Mouse (Mus musculus): ENCODE results near the gene Clec16a.

Gene Clec16a

GRCm38 (mm10) chr16:10715632-10716031 lies 170.5 kb downstream of the Clec16a start:
- no peaks in the 10 kb centered on the region for H3K27me3 ChIP-seq (ENCODE audit: insufficient read depth, low read length)
- H3K4me3 ChIP-seq (replicated peaks; ENCODE audit: low read length): no peak overlapping the region
- H3K36me3 ChIP-seq (ENCODE audit: insufficient read depth, low read length): peaks cover 8% of the 10 kb centered on the region; the same call in 1 of the 2 replicates
- H3K9me3 ChIP-seq (ENCODE audit: low read length): no peaks in the 10 kb centered on the region
- H3K4me1 ChIP-seq (replicated peaks; ENCODE audit: low read depth, low read length): peaks cover 10% of the 10 kb centered on the region; the same call in 1 of the 2 replicates
- TF ChIP-seq NANOG (IDR thresholded peaks at IDR 0.05; ENCODE audit: borderline replicate concordance, low read length) (no peak), CTCF (conservative IDR thresholded peaks at IDR 0.05; ENCODE audit: low read length) (no peak), POU5F1 (IDR thresholded peaks at IDR 0.05; ENCODE audit: borderline replicate concordance, low read length) (no peak)

- no peaks in the 10 kb centered on the region for H3K27me3 ChIP-seq (ENCODE audit: insufficient read depth, low read length)
Measured at GRCm38 (mm10) chr16:10716696-10717095, 171.6 kb downstream of the Clec16a start.

DNA sequence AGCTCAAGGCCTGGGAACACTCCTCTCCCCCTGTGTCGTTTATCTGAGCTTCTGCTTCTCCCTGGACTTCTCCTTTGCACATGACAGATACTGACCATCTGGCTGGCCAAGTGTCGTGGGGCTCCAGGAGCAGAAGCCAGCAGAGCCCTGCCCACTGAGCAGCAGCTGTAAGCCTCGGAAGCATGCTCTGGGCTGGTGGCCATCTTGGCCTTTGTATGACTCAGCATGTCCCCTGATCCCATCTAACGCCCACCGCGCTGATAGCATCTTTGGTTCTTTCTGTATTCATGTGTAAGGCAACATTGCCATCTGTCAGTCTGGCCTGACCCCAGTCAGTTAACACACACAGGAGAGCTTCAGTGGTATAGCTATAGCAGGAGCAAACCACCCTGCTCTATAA lies 174.8 kb downstream of the Clec16a start:
- Histone ChIP-seq H3K4me3 (replicated peaks; ENCODE audit: low read length) (no peak overlapping the region), H3K4me1 (replicated peaks; ENCODE audit: low read depth, low read length) (peaks cover 32% of the 10 kb centered on the region), H3K9me3 (ENCODE audit: low read length) (no peaks in the 10 kb centered on the region), H3K27me3 (ENCODE audit: insufficient read depth, low read length) (no peaks in the 10 kb centered on the region), H3K36me3 (ENCODE audit: insufficient read depth, low read length) (no peaks in the 10 kb centered on the region)
- TF ChIP-seq NANOG (IDR thresholded peaks at IDR 0.05; ENCODE audit: borderline replicate concordance, low read length) (no peak), POU5F1 (IDR thresholded peaks at IDR 0.05; ENCODE audit: borderline replicate concordance, low read length) (no peak), CTCF (conservative IDR thresholded peaks at IDR 0.05; ENCODE audit: low read length) (no peak)

More at GRCm38 (mm10) chr16:10716696-10717095, 171.6 kb downstream of the Clec16a start:
- peaks cover 13% of the 10 kb centered on the region; the same call in 1 of the 2 replicates for H3K4me1 ChIP-seq (replicated peaks; ENCODE audit: low read depth, low read length)
- H3K4me3 ChIP-seq (replicated peaks; ENCODE audit: low read length): no peak overlapping the region
- no peak for TF ChIP-seq POU5F1 (IDR thresholded peaks at IDR 0.05; ENCODE audit: borderline replicate concordance, low read length)
- no peak for TF ChIP-seq CTCF (conservative IDR thresholded peaks at IDR 0.05; ENCODE audit: low read length)
- no peak for TF ChIP-seq NANOG (IDR thresholded peaks at IDR 0.05; ENCODE audit: borderline replicate concordance, low read length)
- peaks cover 8% of the 10 kb centered on the region; the same call in 1 of the 2 replicates for H3K36me3 ChIP-seq (ENCODE audit: insufficient read depth, low read length)
- no peaks in the 10 kb centered on the region for H3K9me3 ChIP-seq (ENCODE audit: low read length)

DNA sequence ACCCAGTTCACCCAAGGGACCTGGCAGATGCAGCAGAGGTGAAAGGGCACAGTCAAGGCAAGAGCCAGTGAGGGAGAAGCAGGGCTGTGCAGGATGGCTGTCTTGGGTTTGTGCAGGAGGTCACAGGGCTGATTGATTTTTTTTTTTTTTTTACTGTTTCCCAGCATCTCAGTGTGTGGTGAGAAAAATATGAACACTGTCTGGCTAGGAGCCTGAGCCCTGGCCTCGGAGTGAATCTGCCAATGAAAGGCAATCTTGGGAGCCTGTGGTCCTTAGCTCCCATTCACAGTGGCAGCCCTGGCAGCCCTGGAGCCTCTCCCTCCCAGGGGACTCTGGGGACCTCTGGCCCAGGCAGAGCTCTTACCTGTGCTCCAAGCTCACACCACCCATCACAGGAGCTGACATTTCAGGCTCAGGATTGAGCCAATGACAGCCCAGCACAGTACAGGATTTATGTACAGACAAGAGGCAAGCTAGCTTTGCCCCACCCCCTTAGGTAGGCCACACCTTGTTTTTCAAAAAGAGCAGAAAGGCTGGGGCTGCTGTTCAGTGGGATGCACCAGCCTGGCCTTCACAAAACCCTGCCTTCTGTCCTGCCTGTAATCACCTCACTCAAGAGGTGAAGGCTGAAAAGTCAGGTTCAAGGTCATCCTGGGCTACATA lies 177.9 kb downstream of the Clec16a start:
- peaks cover 32% of the 10 kb centered on the region for H3K4me1 ChIP-seq (replicated peaks; ENCODE audit: low read depth, low read length)
- no peak overlapping the region for H3K4me3 ChIP-seq (replicated peaks; ENCODE audit: low read length)
- H3K36me3 ChIP-seq (ENCODE audit: insufficient read depth, low read length): no peaks in the 10 kb centered on the region
- no peaks in the 10 kb centered on the region for H3K9me3 ChIP-seq (ENCODE audit: low read length)
- TF ChIP-seq NANOG (IDR thresholded peaks at IDR 0.05; ENCODE audit: borderline replicate concordance, low read length) (no peak), POU5F1 (IDR thresholded peaks at IDR 0.05; ENCODE audit: borderline replicate concordance, low read length) (no peak), CTCF (conservative IDR thresholded peaks at IDR 0.05; ENCODE audit: low read length) (no peak)
- no peaks in the 10 kb centered on the region for H3K27me3 ChIP-seq (ENCODE audit: insufficient read depth, low read length)

DNA sequence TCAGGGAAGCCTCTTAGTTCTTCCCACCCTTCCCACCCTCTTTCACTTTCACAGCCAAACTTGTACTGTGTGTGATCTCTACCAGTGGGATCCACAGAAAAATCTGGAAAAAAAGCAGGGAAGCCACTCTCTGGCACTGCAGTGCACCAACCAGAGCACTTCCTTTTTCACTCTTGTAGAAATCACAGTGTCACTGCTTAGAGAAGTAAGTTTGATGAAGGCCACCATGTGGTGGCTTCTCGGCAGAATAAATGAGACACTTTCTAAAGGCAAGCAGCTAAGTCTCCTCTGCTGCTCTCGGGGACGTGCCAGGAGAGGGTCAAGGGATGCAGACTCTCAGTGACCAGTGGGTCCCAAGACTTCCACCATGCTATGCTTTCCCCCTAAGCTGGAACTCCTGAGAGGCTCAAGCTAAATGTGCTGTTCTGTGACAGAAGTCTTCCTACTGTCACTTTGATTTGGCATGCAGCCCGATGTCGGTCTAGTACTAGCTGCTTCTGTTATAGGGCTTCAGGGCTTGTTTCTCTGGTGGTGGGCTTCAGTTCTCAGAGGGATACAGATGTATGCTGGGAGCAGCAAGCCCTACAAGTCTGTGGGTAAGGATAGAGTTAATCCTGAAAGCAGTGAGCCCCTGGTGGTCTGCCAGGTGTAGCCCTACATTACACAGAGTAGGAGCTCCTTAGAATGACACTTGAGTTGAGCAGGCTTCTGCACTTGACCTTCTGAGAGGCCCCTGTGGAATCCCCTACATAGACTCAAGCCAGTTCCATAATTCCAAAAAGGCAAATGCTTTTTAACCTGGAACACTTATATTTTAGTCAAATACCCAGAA lies 178.9 kb downstream of the Clec16a start:
- Histone ChIP-seq H3K9me3 (ENCODE audit: low read length) (no peaks in the 10 kb centered on the region), H3K4me3 (replicated peaks; ENCODE audit: low read length) (no peak overlapping the region), H3K36me3 (ENCODE audit: insufficient read depth, low read length) (no peaks in the 10 kb centered on the region), H3K27me3 (ENCODE audit: insufficient read depth, low read length) (no peaks in the 10 kb centered on the region), H3K4me1 (replicated peaks; ENCODE audit: low read depth, low read length) (peaks cover 32% of the 10 kb centered on the region)
- TF ChIP-seq NANOG (IDR thresholded peaks at IDR 0.05; ENCODE audit: borderline replicate concordance, low read length): no peak
- TF ChIP-seq POU5F1 (IDR thresholded peaks at IDR 0.05; ENCODE audit: borderline replicate concordance, low read length): no peak
- TF ChIP-seq CTCF (conservative IDR thresholded peaks at IDR 0.05; ENCODE audit: low read length): no peak

GRCm38 (mm10) chr16:10725156-10725555 lies 180.0 kb downstream of the Clec16a start:
- TF ChIP-seq NANOG (IDR thresholded peaks at IDR 0.05; ENCODE audit: borderline replicate concordance, low read length) (no peak), CTCF (conservative IDR thresholded peaks at IDR 0.05; ENCODE audit: low read length) (peak; percentile 64)

DNA sequence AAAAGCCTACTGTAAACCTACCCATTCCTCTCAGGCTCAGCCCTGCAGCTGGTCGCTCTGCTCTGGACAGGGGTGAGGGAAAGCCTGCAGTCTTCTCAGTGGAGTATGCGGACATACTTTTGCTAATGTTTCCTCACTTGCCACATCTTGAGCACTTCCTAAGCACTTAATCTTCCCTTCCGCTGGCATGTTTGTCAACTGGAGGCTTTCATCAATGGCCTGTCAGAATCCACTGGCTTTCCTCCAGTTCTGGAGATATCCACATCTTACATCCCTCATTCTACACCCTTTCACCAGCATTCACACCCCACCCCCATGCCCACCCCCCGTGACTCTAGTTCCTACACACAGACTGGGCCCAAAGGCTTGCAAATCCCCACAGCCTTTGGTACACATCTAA lies 182.5 kb downstream of the Clec16a start:
- no peaks in the 10 kb centered on the region for H3K9me3 ChIP-seq (ENCODE audit: low read length)
- H3K4me3 ChIP-seq (replicated peaks; ENCODE audit: low read length): no peak overlapping the region
- H3K4me1 ChIP-seq (replicated peaks; ENCODE audit: low read depth, low read length): peaks cover 16% of the 10 kb centered on the region

More at GRCm38 (mm10) chr16:10725156-10725555, 180.0 kb downstream of the Clec16a start:
- no peaks in the 10 kb centered on the region for H3K9me3 ChIP-seq (ENCODE audit: low read length)
- H3K36me3 ChIP-seq (ENCODE audit: insufficient read depth, low read length): no peaks in the 10 kb centered on the region
- H3K4me1 ChIP-seq (replicated peaks; ENCODE audit: low read depth, low read length): peaks cover 28% of the 10 kb centered on the region
- no peaks in the 10 kb centered on the region for H3K27me3 ChIP-seq (ENCODE audit: insufficient read depth, low read length)
- no peak overlapping the region for H3K4me3 ChIP-seq (replicated peaks; ENCODE audit: low read length)

DNA sequence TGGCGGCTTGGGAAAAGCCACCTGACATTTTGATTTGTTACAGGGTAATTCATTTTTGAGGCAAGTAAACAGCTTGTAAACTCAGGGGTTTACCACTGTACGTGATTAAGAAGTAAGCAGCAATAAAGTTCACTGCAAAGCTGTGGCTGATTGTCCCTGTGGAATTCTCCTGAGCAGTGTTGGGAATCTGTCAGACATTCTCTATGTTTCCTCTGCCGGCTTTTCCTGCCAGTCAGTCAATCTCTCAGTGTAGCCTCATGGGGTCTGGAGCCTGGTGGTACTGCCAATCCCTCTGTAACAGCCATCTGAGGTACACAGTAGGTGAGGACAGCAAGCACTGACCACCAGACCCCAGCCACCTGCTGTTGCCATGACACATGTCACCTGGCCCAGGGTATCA lies 183.7 kb downstream of the Clec16a start:
- no peak for TF ChIP-seq CTCF (conservative IDR thresholded peaks at IDR 0.05; ENCODE audit: low read length)
- peaks cover 4% of the 10 kb centered on the region; the same call in 1 of the 2 replicates for H3K4me1 ChIP-seq (replicated peaks; ENCODE audit: low read depth, low read length)
- H3K27me3 ChIP-seq (ENCODE audit: insufficient read depth, low read length): no peaks in the 10 kb centered on the region
- H3K9me3 ChIP-seq (ENCODE audit: low read length): no peaks in the 10 kb centered on the region
- H3K36me3 ChIP-seq (ENCODE audit: insufficient read depth, low read length): peaks cover 16% of the 10 kb centered on the region; the same call in 1 of the 2 replicates
- H3K4me3 ChIP-seq (replicated peaks; ENCODE audit: low read length): no peak overlapping the region

More for the DNA sequence above, 182.5 kb downstream of the Clec16a start:
- TF ChIP-seq POU5F1 (IDR thresholded peaks at IDR 0.05; ENCODE audit: borderline replicate concordance, low read length): no peak
- TF ChIP-seq NANOG (IDR thresholded peaks at IDR 0.05; ENCODE audit: borderline replicate concordance, low read length): no peak
- no peak for TF ChIP-seq CTCF (conservative IDR thresholded peaks at IDR 0.05; ENCODE audit: low read length)
- H3K36me3 ChIP-seq (ENCODE audit: insufficient read depth, low read length): peaks cover 11% of the 10 kb centered on the region; the same call in 1 of the 2 replicates
- H3K27me3 ChIP-seq (ENCODE audit: insufficient read depth, low read length): no peaks in the 10 kb centered on the region

Measured in E14TG2a.4 (cell line).